Mouse (Mus musculus) adrenal gland (tissue): Measurements from ENCODE around the gene Usp12.

ENCODE experiments used
- intact Hi-C: fragments of 180-260 bp; cut with DNase I; formaldehyde crosslinking; loops from one replicate; pipeline ENCODE4 v1.15.1; 2025

The Usp12 gene

DNA sequence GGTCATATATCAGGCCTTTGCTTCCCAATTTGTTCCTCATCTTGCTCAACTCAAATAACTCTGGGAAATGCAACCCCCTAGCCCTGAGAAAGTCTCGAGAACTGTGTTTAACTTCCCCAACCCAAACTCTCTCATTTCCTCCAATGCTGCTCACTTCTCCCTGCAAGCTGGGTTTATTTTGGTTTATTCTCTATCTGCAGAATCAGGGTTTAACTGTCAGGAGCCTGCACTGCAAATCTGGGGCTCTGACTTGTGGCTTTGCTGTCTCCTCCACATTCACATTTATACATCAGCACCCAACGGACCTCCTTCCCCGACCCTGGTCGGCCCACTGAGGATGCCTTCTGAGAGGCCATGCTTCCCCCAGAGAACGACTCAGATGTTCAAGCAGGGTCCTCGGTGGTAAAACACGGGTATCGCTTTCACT is 11.2 kb upstream of the Usp12 start:
- intact Hi-C loops, result no loop called here

- intact Hi-C loops, result loop anchor here (5.0 kb wide), 1 partner anchor 34 kb away; the partner anchor contains the start of gene Rpl21
Observed at GRCm38 (mm10) chr5:146798031-146798430, 3.2 kb upstream of the Usp12 start.

GRCm38 (mm10) chr5:146795728-146796127 is 922 bp upstream of the Usp12 start:
- intact Hi-C loops, result loop anchor here (5.0 kb wide), 1 partner anchor 37 kb away; the partner anchor contains the start of gene Rpl21

GRCm38 (mm10) chr5:146794084-146794852 is 538 bp downstream of the Usp12 start:
- intact Hi-C loops, result no loop called here

DNA sequence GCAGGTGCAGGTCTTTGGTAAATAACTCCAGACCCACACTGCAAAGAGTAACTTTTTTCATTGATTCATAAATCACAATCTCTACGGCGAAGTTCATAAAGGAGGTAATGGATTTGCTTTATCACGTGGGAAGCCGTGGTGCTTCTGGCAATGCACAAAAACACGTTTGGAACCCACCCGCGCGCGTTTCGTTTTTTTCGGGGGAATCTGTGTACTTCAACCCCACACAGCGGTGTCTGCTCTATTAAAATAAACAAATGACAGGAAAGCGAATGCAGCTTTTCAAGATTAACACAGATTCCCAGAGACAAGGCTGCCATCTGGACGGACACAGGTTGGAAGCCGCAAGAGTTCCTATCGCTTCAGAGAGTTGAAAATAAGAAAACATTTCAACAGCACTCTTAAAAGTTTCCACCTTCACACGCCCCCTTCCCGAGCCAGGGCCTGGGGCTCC is 1.1 kb downstream of the Usp12 start:
- intact Hi-C loops, result no loop called here

DNA sequence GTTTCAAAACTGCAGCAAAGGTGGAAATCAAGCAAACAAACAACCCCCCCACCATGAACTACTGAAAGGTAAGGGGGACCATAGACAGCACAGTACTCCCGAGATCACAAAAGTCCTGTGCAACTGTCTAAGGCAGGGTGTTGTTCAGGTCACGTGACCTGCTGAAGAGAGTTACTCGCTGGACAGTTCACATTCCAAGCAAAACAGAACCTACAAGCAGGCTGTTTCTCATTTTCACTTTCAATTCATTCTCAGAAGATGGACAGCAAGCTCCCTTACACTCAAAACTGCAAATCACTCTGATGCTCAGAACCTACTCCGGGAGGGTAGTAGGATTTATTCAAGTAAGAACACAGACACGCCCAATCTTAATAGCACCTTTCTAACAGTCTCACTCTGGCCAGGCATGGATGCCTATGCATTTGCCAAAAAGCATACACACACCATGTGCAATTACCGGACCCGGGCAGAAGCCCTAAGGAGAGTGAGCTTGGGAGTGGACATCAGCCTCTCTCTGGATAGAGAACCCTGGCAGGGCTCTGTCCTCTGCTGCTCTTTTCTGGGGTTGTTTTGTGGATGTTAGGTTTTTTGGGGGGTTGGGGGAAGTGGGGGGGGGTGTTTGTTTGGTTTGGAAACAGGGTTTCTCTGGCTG is 2.5 kb downstream of the Usp12 start:
- intact Hi-C loops, result no loop called here

GRCm38 (mm10) chr5:146790944-146791343 is 3.9 kb downstream of the Usp12 start:
- intact Hi-C loops, result no loop called here

DNA sequence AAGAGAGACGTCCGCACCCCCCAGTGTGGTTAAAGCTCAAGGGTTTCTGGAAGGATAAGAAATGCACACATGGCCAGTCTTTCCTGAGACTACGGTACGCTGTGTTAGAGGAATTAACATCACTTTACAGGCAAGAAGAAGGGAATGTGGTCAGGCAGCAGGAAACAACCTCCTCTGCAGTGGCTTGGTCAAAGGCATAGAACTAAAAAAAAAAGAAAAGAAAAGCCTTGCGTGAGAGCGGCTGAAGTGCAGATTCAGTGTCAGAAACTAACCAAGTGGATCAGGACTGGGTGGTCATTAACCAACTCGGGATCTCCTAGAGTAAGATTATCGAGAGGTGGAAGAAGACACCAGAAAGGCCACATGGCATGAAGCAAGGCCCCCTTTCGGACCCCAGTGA is 5.4 kb downstream of the Usp12 start:
- intact Hi-C loops, result no loop called here

- intact Hi-C loops, result no loop called here
Observed at GRCm38 (mm10) chr5:146786123-146786522, 8.7 kb downstream of the Usp12 start.

GRCm38 (mm10) chr5:146783891-146784290 is 10.9 kb downstream of the Usp12 start:
- intact Hi-C loops, result no loop called here

GRCm38 (mm10) chr5:146783300-146783699 is 11.5 kb downstream of the Usp12 start:
- intact Hi-C loops, result no loop called here

- intact Hi-C loops, result no loop called here
Observed at GRCm38 (mm10) chr5:146781663-146782062, 13.1 kb downstream of the Usp12 start.

GRCm38 (mm10) chr5:146779931-146780330 is 14.9 kb downstream of the Usp12 start:
- intact Hi-C loops, result no loop called here

- intact Hi-C loops, result no loop called here
Observed at GRCm38 (mm10) chr5:146776988-146777639, 17.7 kb downstream of the Usp12 start.

GRCm38 (mm10) chr5:146771982-146772381 is 22.8 kb downstream of the Usp12 start:
- intact Hi-C loops, result no loop called here

DNA sequence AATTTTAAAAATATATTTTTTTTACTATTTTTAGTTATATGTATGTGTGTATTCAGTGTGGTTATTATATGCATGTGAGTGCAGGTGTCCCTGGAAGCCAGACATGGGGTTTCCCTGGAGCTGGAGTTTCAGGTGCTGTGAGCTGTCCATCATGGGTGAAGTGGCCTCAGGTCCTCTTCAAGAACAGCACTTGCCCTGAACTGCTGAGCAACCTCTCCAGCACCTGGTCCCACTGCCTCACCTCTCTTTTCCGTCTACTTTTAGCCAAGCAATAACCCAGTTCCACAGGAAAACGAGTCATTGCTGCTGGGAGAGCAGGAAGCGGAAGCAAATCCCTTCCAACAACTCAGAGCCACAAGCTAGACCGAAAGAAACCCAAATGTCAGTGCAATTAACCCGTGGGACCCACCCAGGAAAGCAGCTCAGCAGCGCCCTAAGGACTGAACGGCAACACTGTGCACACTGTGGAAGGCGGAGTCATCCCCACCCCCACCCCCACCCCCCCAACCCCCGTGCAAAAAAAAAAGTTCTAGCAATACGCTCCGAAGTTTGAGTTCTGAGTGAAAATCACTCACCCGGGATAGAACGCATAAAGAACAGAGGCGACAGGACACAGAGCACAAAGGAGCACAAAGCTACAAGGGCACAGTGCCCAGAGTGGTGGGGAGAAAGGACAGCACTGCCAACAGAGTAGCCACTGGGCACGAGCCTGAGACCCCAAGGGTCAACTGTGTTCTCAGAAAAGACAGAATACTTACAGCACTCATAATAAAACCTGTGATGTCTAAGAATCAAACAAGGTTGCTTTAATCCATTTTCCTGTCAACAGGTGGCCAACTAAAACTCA is 24.6 kb downstream of the Usp12 start:
- intact Hi-C loops, result no loop called here

- intact Hi-C loops, result no loop called here
Observed at GRCm38 (mm10) chr5:146765791-146766190, 29.0 kb downstream of the Usp12 start.

GRCm38 (mm10) chr5:146759159-146759558 is 35.6 kb downstream of the Usp12 start:
- intact Hi-C loops, result no loop called here

DNA sequence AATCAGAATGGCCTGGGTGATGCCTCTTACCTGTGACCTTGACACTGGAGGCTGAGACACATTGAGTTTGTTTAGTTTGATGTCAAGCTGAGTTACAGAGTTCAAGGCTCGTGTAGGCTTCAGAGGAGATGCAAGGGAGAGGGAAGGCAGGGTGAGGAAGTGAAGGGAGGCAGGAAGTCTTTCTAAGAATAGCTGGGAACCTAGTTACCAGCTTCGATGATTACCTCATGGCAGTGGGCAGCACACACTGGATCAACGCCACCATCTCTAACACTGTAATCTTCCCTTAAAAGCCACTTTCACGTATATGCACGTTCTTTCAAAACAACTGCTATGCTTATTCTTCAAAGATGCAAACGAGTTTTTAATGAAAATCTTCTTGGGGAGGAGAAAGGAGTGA is 36.9 kb downstream of the Usp12 start:
- intact Hi-C loops, result no loop called here

- intact Hi-C loops, result no loop called here
Observed at GRCm38 (mm10) chr5:146757316-146757715, 37.5 kb downstream of the Usp12 start.

GRCm38 (mm10) chr5:146753181-146753580 is 41.6 kb downstream of the Usp12 start:
- intact Hi-C loops, result no loop called here
